Mouse (Mus musculus): ENCODE measurements around the gene Srrt. TPM values are rescaled to one million over a fixed set of nuclear protein-coding genes. Genes with fewer than 3 reads are reported as not detected.

Srrt gene
- total RNA-seq, 1 experiment: 350 TPM

DNA sequence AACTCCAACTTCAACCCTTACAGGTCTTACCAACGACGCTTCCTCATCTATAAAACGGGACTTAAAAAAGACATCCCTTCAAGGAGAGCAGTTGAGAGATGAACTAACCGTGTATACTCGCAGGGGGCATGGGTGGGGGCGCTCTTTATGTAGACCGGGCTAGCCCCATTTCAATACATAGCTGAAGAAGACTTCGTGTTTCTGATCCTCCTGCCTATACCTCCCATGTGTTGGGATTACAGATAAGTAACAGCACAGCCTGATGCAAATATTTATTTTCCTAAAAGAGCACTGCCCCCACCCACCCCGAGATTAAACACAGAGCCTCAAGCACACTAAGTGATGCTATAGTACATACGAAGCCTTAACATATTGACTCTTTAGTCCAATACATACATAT, 26.8 kb upstream of the Srrt start:
- no peak for DNase-seq (ENCODE audit: low read depth, low spot score)
- peak overlapping the region; percentile 34; the same call in 1 of the 2 replicates for H3K9ac ChIP-seq (ENCODE audit: insufficient read depth, low read depth, low read length, poor library complexity, severe bottlenecking)
- no peak for TF ChIP-seq ZC3H11A (IDR thresholded peaks at IDR 0.05; ENCODE audit: borderline replicate concordance, low read depth, low read length)
- TF ChIP-seq HCFC1 (IDR thresholded peaks at IDR 0.05; ENCODE audit: borderline replicate concordance, insufficient read depth, low read length): no peak
- TF ChIP-seq ZNF384 (IDR thresholded peaks at IDR 0.05; ENCODE audit: low read depth, low read length): no peak
- TF ChIP-seq MAFK (IDR thresholded peaks at IDR 0.05; ENCODE audit: insufficient read depth, low read depth, low read length): no peak
- in situ Hi-C loops (cut with MboI; ENCODE audit: low sequenced_read_pairs in 2 of 2, unreplicated experiment in 2 of 2): no loop called here
- H3K27ac ChIP-seq (ENCODE audit: insufficient read depth, low read depth, low read length, poor library complexity, severe bottlenecking): no peak overlapping the region; the same call in 1 of the 2 replicates
- peak overlapping the region; percentile 82 to 90; a peak in 2 of 4 replicates for H3K4me3 ChIP-seq (ENCODE audit: insufficient read depth in 1 of 2, low read depth in 1 of 2, low read length in 2 of 2, poor library complexity in 1 of 2, severe bottlenecking in 1 of 2)
- H3K4me1 ChIP-seq (ENCODE audit: control insufficient read depth in 2 of 2, insufficient read depth in 2 of 2, low read length in 2 of 2, poor library complexity in 1 of 2): peaks cover 13 to 25% of the 10 kb centered on the region in 2 experiments
- H3K9me3 ChIP-seq (ENCODE audit: control insufficient read depth, insufficient read depth, low read depth, low read length): no peaks in the 10 kb centered on the region
- H3K36me3 ChIP-seq (ENCODE audit: control insufficient read depth, insufficient read depth, low read length, poor library complexity, severe bottlenecking): no peaks in the 10 kb centered on the region; the same call in 1 of the 2 replicates

- DNase-seq (ENCODE audit: low read depth, low spot score): peak; percentile 97
- peak within 1 kb of the TSS; percentile 82 to 90 for H3K4me3 ChIP-seq (ENCODE audit: insufficient read depth in 1 of 2, low read depth in 1 of 2, low read length in 2 of 2, poor library complexity in 1 of 2, severe bottlenecking in 1 of 2)
- H3K27ac ChIP-seq (ENCODE audit: insufficient read depth, low read depth, low read length, poor library complexity, severe bottlenecking): peak within 1 kb of the TSS; percentile 79
- TF ChIP-seq HCFC1 (IDR thresholded peaks at IDR 0.05; ENCODE audit: borderline replicate concordance, insufficient read depth, low read length) (no peak), ZC3H11A (IDR thresholded peaks at IDR 0.05; ENCODE audit: borderline replicate concordance, low read depth, low read length) (peak; percentile 38; the same call in 1 of the 2 replicates), MAFK (IDR thresholded peaks at IDR 0.05; ENCODE audit: insufficient read depth, low read depth, low read length) (no peak), CHD2 (IDR thresholded peaks at IDR 0.05; ENCODE audit: low read depth, low read length) (no peak), ZNF384 (IDR thresholded peaks at IDR 0.05; ENCODE audit: low read depth, low read length) (no peak)
- peaks cover 13 to 22% of the 10 kb centered on the region in 2 experiments for H3K4me1 ChIP-seq (ENCODE audit: control insufficient read depth in 2 of 2, insufficient read depth in 2 of 2, low read length in 2 of 2, poor library complexity in 1 of 2)
- in situ Hi-C loops (cut with MboI; ENCODE audit: low sequenced_read_pairs in 2 of 2, unreplicated experiment in 2 of 2): no loop called here
- H3K9ac ChIP-seq (ENCODE audit: insufficient read depth, low read depth, low read length, poor library complexity, severe bottlenecking): peak within 1 kb of the TSS; percentile 87
- no peaks in the 10 kb centered on the region for H3K9me3 ChIP-seq (ENCODE audit: control insufficient read depth, insufficient read depth, low read depth, low read length)
- no peaks in the 10 kb centered on the region; the same call in 1 of the 2 replicates for H3K36me3 ChIP-seq (ENCODE audit: control insufficient read depth, insufficient read depth, low read length, poor library complexity, severe bottlenecking)
These were observed 26.2 kb upstream of the Srrt start, which contains the start of gene Slc12a9 for GRCm38 (mm10) chr5:137333512-137334174. TSS of gene Slc12a9 (minus strand) at chr5:137333597.

- DNase-seq (ENCODE audit: low read depth, low spot score): no peak
- Histone ChIP-seq H3K9me3 (ENCODE audit: control insufficient read depth, insufficient read depth, low read depth, low read length) (no peaks in the 10 kb centered on the region), H3K4me1 (ENCODE audit: control insufficient read depth in 2 of 2, insufficient read depth in 2 of 2, low read length in 2 of 2, poor library complexity in 1 of 2) (peaks cover 13 to 22% of the 10 kb centered on the region in 2 experiments), H3K9ac (ENCODE audit: insufficient read depth, low read depth, low read length, poor library complexity, severe bottlenecking) (peak overlapping the region; percentile 59; the same call in 1 of the 2 replicates), H3K4me3 (ENCODE audit: insufficient read depth in 1 of 2, low read depth in 1 of 2, low read length in 2 of 2, poor library complexity in 1 of 2, severe bottlenecking in 1 of 2) (peak overlapping the region; percentile 82 to 90), H3K36me3 (ENCODE audit: control insufficient read depth, insufficient read depth, low read length, poor library complexity, severe bottlenecking) (no peaks in the 10 kb centered on the region; the same call in 1 of the 2 replicates), H3K27ac (ENCODE audit: insufficient read depth, low read depth, low read length, poor library complexity, severe bottlenecking) (no peak overlapping the region)
- in situ Hi-C loops (cut with MboI; ENCODE audit: low sequenced_read_pairs in 2 of 2, unreplicated experiment in 2 of 2): no loop called here
- TF ChIP-seq HCFC1 (IDR thresholded peaks at IDR 0.05; ENCODE audit: borderline replicate concordance, insufficient read depth, low read length) (no peak), ZC3H11A (IDR thresholded peaks at IDR 0.05; ENCODE audit: borderline replicate concordance, low read depth, low read length) (no peak), MAFK (IDR thresholded peaks at IDR 0.05; ENCODE audit: insufficient read depth, low read depth, low read length) (no peak), ZNF384 (IDR thresholded peaks at IDR 0.05; ENCODE audit: low read depth, low read length) (no peak), CHD2 (IDR thresholded peaks at IDR 0.05; ENCODE audit: low read depth, low read length) (no peak)
These were observed 25.5 kb upstream of the Srrt start for GRCm38 (mm10) chr5:137332857-137333511.

DNA sequence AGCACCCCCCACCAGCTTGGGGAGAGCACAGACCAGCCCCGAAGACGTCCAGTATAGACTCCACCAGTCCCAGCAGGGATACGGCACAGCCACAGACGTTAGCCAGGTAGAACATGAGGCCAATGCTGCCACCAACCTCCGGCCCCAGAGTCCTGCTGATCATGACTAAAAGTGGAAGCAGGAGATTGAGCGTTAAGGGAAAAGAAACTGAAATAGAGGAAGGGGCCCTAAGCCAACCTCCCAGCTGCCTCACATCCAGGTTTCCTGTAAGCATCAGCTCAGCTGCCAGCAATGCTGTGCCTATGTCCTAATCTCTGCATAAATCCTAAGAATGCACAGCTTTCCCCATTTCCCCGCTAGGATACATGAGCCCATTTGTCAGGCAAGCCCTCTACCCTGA, 23.4 kb upstream of the Srrt start:
- in situ Hi-C loops (cut with MboI; ENCODE audit: low sequenced_read_pairs in 2 of 2, unreplicated experiment in 2 of 2): no loop called here
- Histone ChIP-seq H3K36me3 (ENCODE audit: control insufficient read depth, insufficient read depth, low read length, poor library complexity, severe bottlenecking) (peaks cover 2% of the 10 kb centered on the region; the same call in 1 of the 2 replicates), H3K9ac (ENCODE audit: insufficient read depth, low read depth, low read length, poor library complexity, severe bottlenecking) (no peak overlapping the region), H3K27ac (ENCODE audit: insufficient read depth, low read depth, low read length, poor library complexity, severe bottlenecking) (no peak overlapping the region), H3K4me3 (ENCODE audit: insufficient read depth in 1 of 2, low read depth in 1 of 2, low read length in 2 of 2, poor library complexity in 1 of 2, severe bottlenecking in 1 of 2) (no peak overlapping the region), H3K9me3 (ENCODE audit: control insufficient read depth, insufficient read depth, low read depth, low read length) (no peaks in the 10 kb centered on the region), H3K4me1 (ENCODE audit: control insufficient read depth in 2 of 2, insufficient read depth in 2 of 2, low read length in 2 of 2, poor library complexity in 1 of 2) (peaks cover 8 to 9% of the 10 kb centered on the region in 2 experiments)
- no peak for DNase-seq (ENCODE audit: low read depth, low spot score)
- TF ChIP-seq MAFK (IDR thresholded peaks at IDR 0.05; ENCODE audit: insufficient read depth, low read depth, low read length) (no peak), ZNF384 (IDR thresholded peaks at IDR 0.05; ENCODE audit: low read depth, low read length) (no peak), CHD2 (IDR thresholded peaks at IDR 0.05; ENCODE audit: low read depth, low read length) (no peak), HCFC1 (IDR thresholded peaks at IDR 0.05; ENCODE audit: borderline replicate concordance, insufficient read depth, low read length) (no peak), ZC3H11A (IDR thresholded peaks at IDR 0.05; ENCODE audit: borderline replicate concordance, low read depth, low read length) (no peak)

All from ES-E14 (cell line).